In genomic region chr3:82007002-82007401, GRCm38 (mm10) we compare ENCODE assay signal across 25 mouse cellular contexts. TPM values are rescaled to one million over a fixed set of nuclear protein-coding genes. Genes with fewer than 3 reads are reported as not detected.
A peak's percentile ranks its signal among the peaks of the same experiment; 100 is the strongest.
DNase-seq lines count a peak whose midpoint lies in the region; ATAC-seq and TF ChIP-seq lines count a peak whose summit lies in the region.
"Had no signal": no experiment of that assay in that cellular context is flagged by ENCODE, and none has a peak within 500 bp of the region (broad histone marks: within the 10 kb centered on the region; RNA-seq: fewer than 3 reads in every experiment).

No protein-coding gene starts in this region.

- no peaks in the 10 kb centered on the region for H3K9me3 ChIP-seq in stomach, embryonic 14.5 days (ENCODE audit: control insufficient read depth, low read depth, low read length)
- no peaks in the 10 kb centered on the region for H3K9me3 ChIP-seq in stomach, embryonic 16.5 days (replicated peaks; ENCODE audit: control insufficient read depth, low read length)
- H3K9me3 ChIP-seq in stomach, postnatal 0 days (ENCODE audit: control insufficient read depth, low read length): no peaks in the 10 kb centered on the region
- no peaks in the 10 kb centered on the region for H3K9me3 ChIP-seq in forebrain, postnatal 0 days (ENCODE audit: low read length)
- H3K9me3 ChIP-seq: G1E had no signal

- WGBS in stomach, embryonic 14.5 days: 74% methylated on average over 1 of the region's 1 CpGs
- 66% methylated on average over 1 of the region's 1 CpGs for WGBS in stomach, embryonic 16.5 days
- 60% methylated on average over 1 of the region's 1 CpGs for WGBS in stomach, postnatal 0 days
- WGBS in forebrain, postnatal 0 days: 98% methylated on average over 1 of the region's 1 CpGs

- H3K27me3 ChIP-seq in stomach, embryonic 14.5 days (ENCODE audit: control insufficient read depth, insufficient read depth, low read length): no peaks in the 10 kb centered on the region
- H3K27me3 ChIP-seq in stomach, embryonic 16.5 days (ENCODE audit: control insufficient read depth, insufficient read depth, low read length): no peaks in the 10 kb centered on the region
- no peaks in the 10 kb centered on the region for H3K27me3 ChIP-seq in stomach, postnatal 0 days (ENCODE audit: control insufficient read depth, insufficient read depth, low read length)
- H3K27me3 ChIP-seq in forebrain, postnatal 0 days (ENCODE audit: insufficient read depth, low read length): no peaks in the 10 kb centered on the region
- H3K27me3 ChIP-seq: CH12.LX had no signal

- 0 out of 2 replicates have a peak, but pooled peaks have one; percentile 56 for ATAC-seq in stomach, embryonic 14.5 days (ENCODE audit: insufficient number of reproducible peaks, insufficient read depth, low FRiP score, low read depth)
- peak; percentile 68 for ATAC-seq in stomach, embryonic 16.5 days (ENCODE audit: insufficient read depth, low FRiP score)
- 0 out of 2 replicates have a peak, but pooled peaks have one; percentile 24 for ATAC-seq in stomach, postnatal 0 days (ENCODE audit: low FRiP score, low TSS enrichment)
- ATAC-seq in forebrain, postnatal 0 days: no peak
- ATAC-seq: activated CD4-positive, CD25-positive, alpha-beta regulatory T cell, adult 4 months; CD4-positive, CD25-positive, alpha-beta regulatory T cell, adult 4 months; Patski had no signal

- H3K27ac ChIP-seq in stomach, embryonic 14.5 days (ENCODE audit: low read length): no peak overlapping the region
- no peak overlapping the region for H3K27ac ChIP-seq in stomach, embryonic 16.5 days (ENCODE audit: low read length)
- H3K27ac ChIP-seq in stomach, postnatal 0 days (replicated peaks): no peak overlapping the region
- no peak overlapping the region for H3K27ac ChIP-seq in forebrain, postnatal 0 days (ENCODE audit: low read depth, low read length)

- TF ChIP-seq EP300 in stomach, postnatal 0 days (optimal IDR thresholded peaks at IDR 0.05): peak; percentile 66

- H3K9ac ChIP-seq in stomach, embryonic 14.5 days (replicated peaks; ENCODE audit: low read depth, low read length): no peak overlapping the region
- H3K9ac ChIP-seq in stomach, embryonic 16.5 days (ENCODE audit: low read length): no peak overlapping the region
- H3K9ac ChIP-seq in stomach, postnatal 0 days (ENCODE audit: low read length): no peak overlapping the region
- H3K9ac ChIP-seq in forebrain, postnatal 0 days: no peak overlapping the region

- no peak overlapping the region for H3K4me2 ChIP-seq in stomach, embryonic 14.5 days (replicated peaks; ENCODE audit: low read depth, low read length)
- H3K4me2 ChIP-seq in stomach, embryonic 16.5 days (ENCODE audit: low read depth, low read length): no peak overlapping the region
- H3K4me2 ChIP-seq in stomach, postnatal 0 days (replicated peaks; ENCODE audit: low read depth): no peak overlapping the region
- H3K4me2 ChIP-seq in forebrain, postnatal 0 days (ENCODE audit: low read depth): no peak overlapping the region

- no peak overlapping the region for H3K4me3 ChIP-seq in stomach, embryonic 14.5 days (ENCODE audit: low read depth, low read length)
- H3K4me3 ChIP-seq in stomach, embryonic 16.5 days (replicated peaks; ENCODE audit: low read length): no peak overlapping the region
- H3K4me3 ChIP-seq in stomach, postnatal 0 days (ENCODE audit: low read depth, low read length): no peak overlapping the region
- no peak overlapping the region for H3K4me3 ChIP-seq in forebrain, postnatal 0 days (ENCODE audit: low read depth, low read length)

- H3K36me3 ChIP-seq in stomach, embryonic 14.5 days (ENCODE audit: control insufficient read depth, insufficient read depth, low read length): no peaks in the 10 kb centered on the region
- H3K36me3 ChIP-seq in stomach, embryonic 16.5 days (ENCODE audit: control insufficient read depth, insufficient read depth, low read length): no peaks in the 10 kb centered on the region
- no peaks in the 10 kb centered on the region for H3K36me3 ChIP-seq in stomach, postnatal 0 days (ENCODE audit: control insufficient read depth, insufficient read depth, low read length)
- H3K36me3 ChIP-seq in forebrain, postnatal 0 days (ENCODE audit: insufficient read depth): no peaks in the 10 kb centered on the region
- H3K36me3 ChIP-seq: G1E had no signal

- H3K4me1 ChIP-seq in stomach, embryonic 14.5 days (ENCODE audit: control insufficient read depth, insufficient read depth, low read length): no peaks in the 10 kb centered on the region
- H3K4me1 ChIP-seq in stomach, embryonic 16.5 days (ENCODE audit: control insufficient read depth, insufficient read depth, low read length): no peaks in the 10 kb centered on the region
- H3K4me1 ChIP-seq in stomach, postnatal 0 days (replicated peaks; ENCODE audit: control insufficient read depth, insufficient read depth): no peaks in the 10 kb centered on the region
- no peaks in the 10 kb centered on the region for H3K4me1 ChIP-seq in forebrain, postnatal 0 days (ENCODE audit: insufficient read depth)

- no peak for DNase-seq in stomach, postnatal 0 days (ENCODE audit: low spot score)
- no peak for DNase-seq in yolk sac, embryonic 10.5 days (ENCODE audit: low spot score)
- DNase-seq in forebrain, postnatal 0 days: no peak
- no peak for DNase-seq in kidney, adult 18-20 months
- DNase-seq: adrenal gland, adult 2 months; adrenal gland, adult 8-10 months; adrenal gland, postnatal 10 days; adrenal gland, postnatal 14 days; adrenal gland, postnatal 25 days; adrenal gland, postnatal 36 days; B cell, adult 2 months; cerebellum, adult 11 months; cerebellum, adult 11-12 months; cerebellum, adult 18-20 months had no signal

- no peak for TF ChIP-seq CTCF in stomach, postnatal 0 days (IDR thresholded peaks at IDR 0.05; ENCODE audit: low read depth)
- no peak for TF ChIP-seq CTCF in forebrain, postnatal 0 days (IDR thresholded peaks at IDR 0.05; ENCODE audit: low read depth)

RNA-seq across cellular contexts. Expression of gene Asic5, which starts 24.9 kb away (rescaled TPM):
- not detected in 2 replicates for polyA plus RNA-seq in stomach, embryonic 14.5 days (2014; fragmentation: Nextera tagmentation; extraction: Ambion mirVana)
- polyA plus RNA-seq in stomach, embryonic 16.5 days (2015; fragmentation: Nextera tagmentation; extraction: Ambion mirVana): 0.14 TPM in 1 of 2 replicates, not detected in the other
- 0.70 and 1.5 TPM in 2 replicates for polyA plus RNA-seq in stomach, postnatal 0 days (2015; fragmentation: Nextera tagmentation; extraction: Ambion mirVana)
- total RNA-seq in forebrain, postnatal 0 days (2014; rRNA removed): 0.15 TPM in 1 of 2 replicates, not detected in the other
- polyA plus RNA-seq in forebrain, postnatal 0 days (2015; fragmentation: Nextera tagmentation; extraction: Ambion mirVana): not detected in 2 replicates
- total RNA-seq: adrenal gland, adult 18-20 months; adrenal gland, adult 2 months; adrenal gland, adult 8-10 months; adrenal gland, postnatal 25 days; adrenal gland, postnatal 36 days; CH12.LX; ES-E14; G1E; MEL had no signal
- polyA plus RNA-seq: activated CD4-positive, CD25-positive, alpha-beta regulatory T cell, adult 4 months; adrenal gland, adult 2 months; C2C12; CD4-positive, CD25-positive, alpha-beta regulatory T cell, adult 4 months; G1E; Patski had no signal

RNA-seq across cellular contexts. Expression of gene Tdo2, which starts 31.0 kb away (rescaled TPM):
- polyA plus RNA-seq in stomach, embryonic 14.5 days (2014; fragmentation: Nextera tagmentation; extraction: Ambion mirVana): 1.0 TPM in 2 replicates
- 0.39 and 0.41 TPM in 2 replicates for polyA plus RNA-seq in stomach, embryonic 16.5 days (2015; fragmentation: Nextera tagmentation; extraction: Ambion mirVana)
- 2.8 and 3.6 TPM in 2 replicates for polyA plus RNA-seq in stomach, postnatal 0 days (2015; fragmentation: Nextera tagmentation; extraction: Ambion mirVana)
- 0.14 and 0.31 TPM in 2 replicates for total RNA-seq in forebrain, postnatal 0 days (2014; rRNA removed)
- 1.4 and 1.6 TPM in 2 replicates for polyA plus RNA-seq in forebrain, postnatal 0 days (2015; fragmentation: Nextera tagmentation; extraction: Ambion mirVana)
- total RNA-seq: CH12.LX, ES-E14, G1E, MEL had no signal
- polyA plus RNA-seq: C2C12, G1E had no signal
